Mouse (Mus musculus) MEL-GATA-1-ER (cell line): ENCODE results near the gene Trpc5.

ENCODE experiments used
- DNase-seq: peaks from one replicate; pipeline ENCODE4 v3.0.0-alpha.2; 2012; ENCODE audit warnings: low read depth; ENCODE audit errors: extremely low read depth

The Trpc5 gene

GRCm38 (mm10) chrX:144688142-144688206 lies at the start of gene Trpc5:
Trpc5 (minus strand) TSS chrX:144688180.
- no peak for DNase-seq

- no peak for DNase-seq
Observed at GRCm38 (mm10) chrX:144716330-144716729, 28.4 kb upstream of the Trpc5 start.

DNA sequence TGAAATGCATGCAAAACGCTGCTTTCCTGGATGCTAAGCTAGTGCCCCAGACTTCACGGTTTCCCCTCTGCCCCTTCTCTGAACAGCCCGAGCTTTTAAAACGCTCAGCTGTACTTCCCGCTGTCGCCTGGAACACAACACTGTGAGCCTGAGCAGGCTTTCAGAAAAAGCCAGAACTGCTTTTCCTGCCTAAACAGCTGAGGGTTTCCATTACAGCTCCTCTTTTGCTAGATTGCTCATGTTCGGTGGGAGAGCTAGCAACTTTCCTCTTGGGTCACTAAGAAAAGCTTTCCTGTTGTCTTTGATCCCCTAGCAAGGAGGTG lies 1.8 kb upstream of the Trpc5 start:
- no peak for DNase-seq

DNA sequence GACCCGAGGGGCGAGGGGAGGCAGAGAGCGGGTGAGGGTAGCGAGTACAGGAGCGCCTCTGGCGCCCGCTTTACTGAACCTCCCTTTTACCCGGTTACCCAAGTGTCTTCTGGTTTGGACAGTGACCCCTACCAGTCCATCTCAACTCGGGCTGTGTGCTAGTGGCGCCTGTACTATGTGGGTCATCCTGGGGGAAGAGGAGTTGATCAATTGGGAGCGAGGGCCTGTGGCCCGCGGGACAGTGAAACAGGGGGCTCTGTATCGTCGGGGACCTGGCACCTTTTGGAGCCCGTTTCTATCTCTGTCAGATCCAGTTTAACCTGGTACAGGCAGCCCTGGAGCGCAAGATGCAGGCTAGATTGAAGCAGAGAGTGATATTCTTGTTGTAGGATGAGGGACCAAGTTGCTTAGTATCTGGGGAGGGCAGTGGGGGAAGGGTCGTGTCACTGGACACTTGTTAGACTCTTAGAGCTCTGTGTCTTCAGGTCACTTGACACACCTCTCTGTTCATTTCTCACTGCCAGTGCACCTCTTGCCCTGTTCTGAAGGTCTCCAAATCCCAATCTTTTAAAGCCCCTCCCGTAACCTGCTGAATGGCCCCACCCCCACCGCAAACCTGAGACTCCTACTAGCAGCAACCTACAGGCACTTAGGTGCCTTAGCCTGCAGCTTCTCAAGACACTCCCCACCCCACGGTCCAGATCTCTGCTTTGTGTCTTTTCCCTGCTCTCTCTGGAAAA lies 1.3 kb upstream of the Trpc5 start:
- no peak for DNase-seq

- DNase-seq: no peak
Observed at GRCm38 (mm10) chrX:144688207-144689118, 483 bp upstream of the Trpc5 start, which contains the start of gene Rtl4. Rtl4 (plus strand) TSS chrX:144688907.

- DNase-seq: no peak
Observed at GRCm38 (mm10) chrX:144687742-144688141, 238 bp downstream of the Trpc5 start.

DNA sequence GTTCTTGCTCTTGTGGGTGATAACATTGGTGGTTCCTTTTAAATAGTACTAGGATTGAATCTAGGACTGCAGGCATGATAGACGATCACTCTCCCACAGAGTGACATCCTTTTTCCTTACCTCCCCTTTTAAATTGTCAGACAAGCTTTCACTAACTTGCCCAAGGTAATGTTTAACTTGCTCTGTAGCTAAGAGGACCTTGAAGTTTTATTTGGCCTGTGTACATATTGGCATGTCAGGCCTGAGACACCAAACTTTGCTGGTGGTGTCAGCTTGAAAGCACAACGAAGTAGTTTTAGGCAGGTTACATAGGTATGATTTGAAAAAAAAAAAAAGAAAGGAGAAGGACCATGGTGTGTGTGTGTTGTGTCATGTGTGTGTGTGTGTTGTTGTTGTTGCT lies 35.8 kb downstream of the Trpc5 start:
- no peak for DNase-seq

DNA sequence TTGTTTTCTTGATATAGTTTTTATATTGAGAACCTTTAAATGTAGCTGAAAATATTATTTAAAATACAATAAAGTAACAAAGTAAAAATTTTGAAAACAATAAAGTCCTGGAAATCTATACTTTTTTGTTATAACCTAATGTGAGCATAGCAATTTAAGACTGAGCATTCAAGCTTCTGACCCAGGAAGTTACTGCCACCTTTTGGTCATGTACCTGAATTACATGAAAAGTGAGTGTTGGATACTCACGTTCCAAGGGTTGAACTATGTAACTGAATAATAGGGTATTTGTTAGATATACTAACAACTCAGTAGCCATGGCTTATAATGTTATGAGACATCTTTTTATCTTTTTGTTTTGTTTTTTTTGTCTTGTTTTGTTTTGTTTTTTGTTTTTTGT lies 42.6 kb downstream of the Trpc5 start:
- peak; percentile 47 for DNase-seq

GRCm38 (mm10) chrX:144644756-144645155 lies 43.2 kb downstream of the Trpc5 start:
- peak; percentile 32 for DNase-seq

DNA sequence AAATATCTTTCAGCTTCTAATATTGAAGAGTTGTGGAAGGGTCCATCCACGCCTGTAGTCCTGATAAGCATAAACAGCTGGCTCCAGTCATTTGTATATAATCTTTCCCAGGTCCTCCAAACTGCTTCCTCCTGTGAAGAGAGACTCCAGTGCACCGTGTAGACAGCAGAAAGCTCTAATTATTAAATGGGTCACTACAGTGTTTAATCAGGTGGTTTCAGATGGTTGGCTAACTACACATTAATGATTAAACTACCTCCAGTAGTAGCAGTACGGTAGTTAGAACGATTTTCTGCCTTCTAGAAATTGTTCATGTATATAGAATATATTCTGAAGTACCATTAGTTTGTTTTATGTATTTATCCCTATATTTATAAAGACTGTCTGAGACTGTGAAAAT lies 75.2 kb downstream of the Trpc5 start:
- DNase-seq: no peak

GRCm38 (mm10) chrX:144536431-144536830 lies 151.5 kb downstream of the Trpc5 start:
- DNase-seq: no peak

DNA sequence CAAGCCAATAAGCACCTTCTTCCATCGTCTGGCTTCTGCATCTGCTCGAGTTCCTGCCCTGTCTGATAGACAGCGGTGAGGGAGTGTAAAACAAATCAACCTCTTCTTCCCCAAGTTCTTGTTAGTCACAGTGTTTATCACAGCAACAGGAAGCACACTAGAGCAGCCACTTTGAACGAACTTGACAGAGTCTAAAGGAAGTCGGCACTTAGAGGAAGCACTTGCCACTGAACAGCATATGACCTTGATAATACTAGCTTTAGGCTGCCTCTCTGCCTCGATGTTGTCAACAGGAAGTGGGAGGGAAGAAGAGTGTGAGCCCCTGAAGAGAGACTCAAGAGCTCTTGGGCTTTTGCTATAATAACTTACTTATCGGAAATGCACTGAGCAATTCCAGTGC lies 161.9 kb downstream of the Trpc5 start:
- peak; percentile 89 for DNase-seq

DNA sequence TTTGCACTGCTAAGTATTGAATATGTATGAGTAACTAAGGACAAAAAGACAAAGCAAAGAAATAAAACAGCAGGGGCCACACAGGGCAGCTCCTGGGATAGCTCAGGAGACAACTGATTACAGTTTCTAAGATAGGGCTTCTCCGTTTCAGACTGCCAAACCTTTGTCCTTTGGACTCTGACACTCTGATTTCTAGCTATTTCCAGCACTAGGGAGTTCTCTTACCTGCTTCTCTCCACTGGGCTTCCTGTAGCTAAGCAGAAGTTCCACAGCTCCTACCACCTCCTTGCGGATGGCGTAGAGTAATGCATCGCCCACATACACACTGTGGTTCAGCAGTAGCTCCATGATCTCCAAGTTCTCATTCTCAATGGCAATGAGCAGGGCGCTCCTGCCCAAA lies 164.7 kb downstream of the Trpc5 start:
- DNase-seq: no peak

- DNase-seq: no peak
Observed at GRCm38 (mm10) chrX:144491394-144491793, 196.6 kb downstream of the Trpc5 start.

DNA sequence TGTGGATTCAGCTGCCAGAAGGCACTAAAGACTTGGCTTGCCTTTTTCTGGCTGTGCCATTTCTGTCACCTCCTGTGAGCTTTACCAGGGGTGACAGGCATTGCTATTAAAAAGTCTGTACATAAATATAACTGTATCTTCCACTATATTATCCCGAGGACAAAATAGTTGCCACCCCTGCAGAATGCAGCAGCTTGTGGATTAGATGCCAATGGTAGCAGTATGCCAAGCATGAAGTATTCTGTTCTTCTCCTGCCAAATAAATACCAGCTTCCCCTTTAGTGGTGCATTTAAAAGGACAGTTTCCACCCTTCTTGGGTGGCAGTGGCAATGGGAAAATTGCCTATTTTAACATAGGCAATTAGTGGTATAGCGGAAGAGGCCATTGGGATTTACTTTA lies 223.6 kb downstream of the Trpc5 start:
- DNase-seq: no peak

DNA sequence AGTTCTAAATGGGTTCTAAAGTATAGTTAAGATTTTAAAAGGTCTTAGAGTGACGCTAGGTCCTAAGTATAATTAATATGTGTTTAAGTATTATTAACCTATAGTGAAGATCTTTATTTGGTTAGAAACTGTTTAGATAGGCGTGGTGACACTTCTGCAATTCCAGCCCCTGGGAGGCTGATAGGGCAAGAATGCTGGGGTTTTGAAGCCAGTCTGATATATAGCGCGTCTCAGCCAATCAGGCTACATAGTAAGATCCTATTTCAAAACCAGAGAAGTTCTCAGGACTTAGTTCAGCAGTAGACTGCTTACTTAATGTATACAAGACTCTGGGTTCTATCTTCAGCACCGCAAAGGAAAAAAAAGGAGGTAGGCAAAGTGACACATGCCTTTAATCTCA lies 231.7 kb downstream of the Trpc5 start, which contains the start of gene Trpc5os:
Gene Trpc5os, plus strand, starts transcription at position 301 of the 400 bp plus-strand sequence.
- no peak for DNase-seq

DNA sequence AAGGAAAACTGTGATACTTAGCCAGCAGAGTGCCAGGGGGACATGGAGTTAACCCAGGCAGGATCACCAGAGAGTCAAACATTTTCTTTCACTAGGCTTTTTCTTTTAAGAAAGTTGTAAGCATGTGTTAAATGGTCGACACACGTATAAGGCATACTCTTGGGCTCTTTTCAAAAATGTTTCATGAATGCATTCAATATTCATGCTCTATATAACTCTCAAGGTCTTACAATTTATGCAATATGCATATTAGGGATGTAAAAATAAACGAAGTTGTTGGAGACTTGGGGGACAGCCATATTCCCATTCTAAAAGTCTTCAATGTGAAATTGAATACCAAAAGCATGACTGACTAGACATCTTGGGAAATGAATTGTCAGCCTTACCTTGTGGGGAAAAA lies 264.1 kb downstream of the Trpc5 start:
- no peak for DNase-seq

DNA sequence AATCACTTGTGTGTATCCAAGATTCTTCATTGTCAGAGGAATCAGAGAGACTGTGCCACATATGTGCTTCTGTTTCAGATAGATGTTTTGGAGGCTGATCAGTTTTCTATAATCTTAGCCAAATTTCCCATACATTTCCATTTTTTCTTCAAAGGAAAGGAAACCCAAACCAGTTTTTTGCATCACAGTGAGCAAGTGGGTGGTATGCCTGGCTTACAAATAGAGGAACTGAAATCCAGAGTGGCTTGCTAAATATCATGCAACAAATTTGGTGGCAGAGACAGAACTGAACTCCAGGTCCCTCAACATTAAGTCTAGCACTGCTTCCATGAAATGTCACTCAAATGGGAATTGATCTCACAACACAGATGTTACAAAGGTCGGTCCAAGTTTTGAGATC lies 266.9 kb downstream of the Trpc5 start:
- DNase-seq: no peak

GRCm38 (mm10) chrX:144420259-144420658 lies 267.7 kb downstream of the Trpc5 start:
- DNase-seq: no peak

DNA sequence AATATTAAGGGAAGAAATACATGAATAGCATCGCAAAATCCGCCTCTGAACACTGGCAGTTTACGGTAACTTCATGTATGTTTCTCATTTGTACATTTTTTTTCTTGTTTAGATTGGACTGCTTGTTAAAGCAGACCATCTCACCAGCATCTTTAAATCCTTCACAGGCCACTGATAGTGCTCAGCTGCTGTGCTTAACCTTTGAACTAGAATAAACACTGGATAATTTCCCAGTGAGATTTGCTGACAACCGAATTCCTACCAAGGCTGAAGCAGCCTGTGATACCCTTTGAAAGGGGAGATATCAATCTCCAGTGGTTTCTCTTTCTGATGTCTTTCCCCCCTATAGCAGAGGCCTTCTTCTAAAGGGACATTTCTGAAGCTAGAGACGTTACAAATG lies 279.9 kb downstream of the Trpc5 start:
- DNase-seq: no peak

DNA sequence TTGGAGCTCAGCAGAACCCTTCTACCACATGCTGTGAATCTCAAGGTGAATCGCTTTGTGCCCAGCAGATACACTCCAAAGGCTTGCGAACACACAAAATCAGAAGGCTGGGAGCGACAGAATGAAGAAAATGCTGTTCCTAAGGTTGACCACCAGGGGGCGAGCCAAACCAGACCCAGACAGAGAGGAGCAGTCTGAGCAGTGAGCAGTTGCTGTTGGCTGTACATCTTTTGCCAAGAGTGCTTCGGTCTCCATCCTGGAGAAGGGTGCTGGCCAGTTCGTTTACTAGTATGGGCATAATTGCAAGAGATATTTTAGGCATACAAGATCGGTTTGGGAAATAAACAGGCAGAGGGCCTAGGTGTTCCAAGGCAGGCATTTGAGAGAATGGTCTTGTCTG lies 284.5 kb downstream of the Trpc5 start:
- peak; percentile 41 for DNase-seq

DNA sequence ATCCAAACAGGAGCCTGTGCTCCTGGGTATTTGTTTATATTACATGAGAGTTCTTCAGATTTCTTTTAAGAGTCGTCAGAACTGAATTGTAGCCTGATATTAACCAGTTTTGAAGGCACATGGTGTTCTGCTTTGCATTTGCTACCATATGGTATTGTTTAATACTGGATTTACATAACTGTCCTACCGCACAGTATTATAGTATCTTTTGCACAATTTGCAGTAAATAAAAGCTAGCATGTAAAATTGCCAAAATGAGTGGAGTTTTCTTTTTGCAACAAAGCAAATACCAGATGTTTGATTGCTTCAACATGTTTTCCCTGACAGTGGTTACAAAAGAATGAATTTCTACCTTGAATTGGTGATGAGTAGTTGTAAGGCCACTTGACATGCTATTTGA lies 313.8 kb downstream of the Trpc5 start:
- no peak for DNase-seq

DNA sequence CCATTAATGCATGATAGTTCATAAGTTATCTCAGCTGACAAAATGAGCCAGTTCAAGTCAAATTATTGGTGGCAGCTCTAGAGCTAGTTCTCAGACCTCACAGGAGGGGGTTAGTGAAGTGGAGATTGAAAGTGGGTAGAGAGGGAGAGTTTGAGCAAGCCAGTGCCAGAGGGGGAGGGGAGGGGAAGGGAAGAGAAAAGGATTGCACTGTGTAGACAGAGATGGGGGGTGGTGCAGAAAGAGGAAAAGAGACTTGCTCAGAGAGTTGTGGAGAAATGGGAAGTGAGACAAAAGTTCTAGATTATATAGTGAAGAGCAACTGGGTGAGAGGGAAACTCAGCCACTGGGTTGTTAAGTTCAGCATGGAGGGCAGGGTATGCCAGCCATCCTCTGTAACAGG lies 349.6 kb downstream of the Trpc5 start:
- peak; percentile 31 for DNase-seq
